Mouse (Mus musculus) lung, postnatal 0 days (tissue): ENCODE data around the gene Fchsd2. TPM values are rescaled to one million over a fixed set of nuclear protein-coding genes. Genes with fewer than 3 reads are reported as not detected.

ENCODE experiments used
- ATAC-seq: fragments of 200-750 bp; cut with Nextera tagmentation; 2 replicates; pipeline ENCODE4 v1.8.0; 2017; ENCODE audit warnings: moderate library complexity
- DNase-seq: peaks from one replicate; pipeline ENCODE4 v3.0.0-alpha.2; 2016; ENCODE audit warnings: low spot score
- H3K27ac ChIP-seq: fragments of 300-500 bp; sonication (generic); 2 replicates; pipeline ENCODE4 v1.5.1; 2014; ENCODE audit warnings: antibody characterized with exemption, mild to moderate bottlenecking, low read length, mixed read lengths
- H3K27me3 ChIP-seq: fragments of 300-500 bp; sonication (generic); replicated peaks from 2 replicates; pipeline ENCODE4 v1.6.1; 2014; ENCODE audit warnings: low read length, mixed read lengths; ENCODE audit not compliant: insufficient read depth
- H3K36me3 ChIP-seq: fragments of 300-500 bp; sonication (generic); 2 replicates; pipeline ENCODE4 v1.6.1; 2014; ENCODE audit warnings: low read length, mixed read lengths; ENCODE audit not compliant: insufficient read depth
- H3K4me1 ChIP-seq: fragments of 300-500 bp; sonication (generic); 2 replicates; pipeline ENCODE4 v1.6.1; 2014; ENCODE audit warnings: antibody characterized with exemption, low read depth, low read length, mixed read lengths; ENCODE audit not compliant: insufficient read depth
- H3K4me2 ChIP-seq: fragments of 300-500 bp; sonication (generic); replicated peaks from 2 replicates; pipeline ENCODE4 v1.6.1; 2014; ENCODE audit warnings: low read depth, mild to moderate bottlenecking, low read length, moderate library complexity, mixed read lengths
- H3K4me3 ChIP-seq: fragments of 300-500 bp; sonication (generic); 2 replicates; pipeline ENCODE4 v1.5.1; 2014; ENCODE audit warnings: low read depth, low read length
- H3K9ac ChIP-seq: fragments of 300-500 bp; sonication (generic); replicated peaks from 2 replicates; pipeline ENCODE4 v1.6.1; 2014; ENCODE audit warnings: low read depth, mild to moderate bottlenecking
- H3K9me3 ChIP-seq: fragments of 300-500 bp; sonication (generic); 2 replicates; pipeline ENCODE4 v1.6.1; 2016; ENCODE audit warnings: low read length, mixed read lengths
- CTCF ChIP-seq: IDR thresholded peaks from 2 replicates; pipeline ENCODE4 v1.5.1; 2016; ENCODE audit warnings: antibody characterized with exemption, mild to moderate bottlenecking
- EP300 ChIP-seq: IDR thresholded peaks from 2 replicates; pipeline ENCODE4 v1.6.1; 2016; ENCODE audit warnings: antibody characterized with exemption, mild to moderate bottlenecking, control low read depth
- WGBS: fragments of 180-500 bp; shearing (Covaris S2); extraction: QIAGEN DNeasy Blood & Tissue Kit; methylation state at CpG from one replicate; pipeline ENCODE4 v1.1.7; 2014; 5-methylcytosine and 5-hydroxymethylcytosine counted together
- polyA plus RNA-seq: library from polyadenylated mRNA; unstranded; fragments of >200 nt; fragmentation: Nextera tagmentation; extraction: Ambion mirVana; gene quantifications from 2 replicates; pipeline ENCODE4 v1.2.1, GENCODE M21; 2015

The Fchsd2 gene
- polyA plus RNA-seq, 1 experiment from 2014 or later = 16.0 TPM

- DNase-seq = no peak
- no peaks in the 10 kb centered on the region for H3K9me3 ChIP-seq
- no peak overlapping the region for H3K27ac ChIP-seq
- no peak overlapping the region for H3K9ac ChIP-seq
- no peak overlapping the region for H3K4me2 ChIP-seq
- H3K27me3 ChIP-seq = no peaks in the 10 kb centered on the region
- TF ChIP-seq EP300 (no peak), CTCF (no peak)
- WGBS = 75% methylated on average over 1 of the region's 1 CpGs
- no peak overlapping the region for H3K4me3 ChIP-seq
- no peaks in the 10 kb centered on the region for H3K36me3 ChIP-seq
- ATAC-seq = no peak
- 0 out of 2 replicates have a peak, but pooled peaks cover 7% of the 10 kb centered on the region for H3K4me1 ChIP-seq
These were observed 202.8 kb downstream of the Fchsd2 start for GRCm38 (mm10) chr7:101295438-101295837.

DNA sequence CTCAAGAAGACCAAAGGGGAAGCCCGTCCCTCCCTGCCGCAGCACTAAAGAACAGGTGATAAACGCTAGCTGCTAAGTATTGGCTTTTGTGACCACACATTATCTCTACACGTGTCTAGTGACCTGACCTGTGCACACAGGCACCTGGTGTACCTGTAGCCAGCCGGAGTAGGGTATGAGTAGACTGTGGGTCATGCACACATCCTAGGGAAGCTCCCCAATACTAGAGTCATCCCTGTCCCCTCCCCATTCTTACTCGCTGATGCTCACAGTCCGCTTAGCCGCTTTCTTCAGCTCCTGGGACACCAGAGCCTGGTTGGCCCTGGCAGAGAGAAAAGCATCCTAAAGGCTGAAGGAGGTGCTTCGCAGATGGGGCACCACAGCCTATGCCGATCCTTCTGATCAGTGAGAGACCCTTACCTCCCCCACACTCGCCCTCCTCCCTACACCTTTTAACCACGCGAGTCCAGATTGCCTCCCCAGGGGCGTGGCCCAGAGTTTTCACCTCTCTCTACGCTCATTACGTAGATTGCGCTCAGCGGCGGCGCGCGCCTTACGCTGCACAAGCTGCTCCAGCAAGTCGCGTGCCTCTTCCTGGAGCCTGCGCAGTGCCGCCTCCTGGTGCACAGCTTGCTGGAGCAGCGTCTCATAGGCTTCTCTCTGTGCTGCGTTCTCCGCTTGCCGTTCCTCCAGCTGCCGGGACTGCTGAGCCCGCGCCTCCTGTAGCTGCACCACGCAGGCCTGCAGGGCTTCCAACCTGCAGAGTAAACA, 203.8 kb downstream of the Fchsd2 start:
- WGBS = 14% methylated on average over 35 of the region's 35 CpGs
- Histone ChIP-seq H3K27me3 (no peaks in the 10 kb centered on the region), H3K4me1 (0 out of 2 replicates have a peak, but pooled peaks cover 7% of the 10 kb centered on the region), H3K36me3 (no peaks in the 10 kb centered on the region), H3K4me3 (peak overlapping the region; percentile 17; the same call in 1 of the 2 replicates), H3K9me3 (no peaks in the 10 kb centered on the region), H3K9ac (no peak overlapping the region), H3K27ac (no peak overlapping the region), H3K4me2 (peak overlapping the region; percentile 48)
- ATAC-seq (peak; percentile 79), DNase-seq (peak; percentile 86)
- no peak for TF ChIP-seq EP300
- TF ChIP-seq CTCF = peak; percentile 67

DNA sequence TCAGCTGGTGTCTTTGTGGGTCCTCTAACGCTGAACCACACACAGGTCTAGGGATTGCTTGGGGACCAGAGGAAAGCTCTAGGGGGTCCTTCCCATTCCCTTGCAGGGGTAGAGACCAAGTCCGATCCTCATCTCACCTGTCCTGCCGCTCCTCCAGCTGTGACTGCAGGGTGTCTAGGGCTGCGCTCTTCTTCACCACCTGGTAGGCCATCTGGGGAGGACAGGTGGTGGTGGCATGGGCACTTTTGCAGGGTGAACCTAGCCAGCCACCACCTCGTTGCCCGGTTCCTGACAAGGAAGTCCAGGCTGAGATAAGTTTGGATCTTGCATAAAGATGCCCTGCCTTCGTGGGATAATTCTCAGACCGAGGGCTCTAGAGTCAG, 204.4 kb downstream of the Fchsd2 start:
- Histone ChIP-seq H3K4me3 (no peak overlapping the region), H3K36me3 (no peaks in the 10 kb centered on the region), H3K4me2 (peak overlapping the region; percentile 48), H3K9ac (no peak overlapping the region), H3K27me3 (no peaks in the 10 kb centered on the region), H3K27ac (no peak overlapping the region), H3K4me1 (0 out of 2 replicates have a peak, but pooled peaks cover 7% of the 10 kb centered on the region), H3K9me3 (no peaks in the 10 kb centered on the region)
- no peak for DNase-seq
- ATAC-seq = no peak
- TF ChIP-seq EP300 (no peak), CTCF (no peak)
- 24% methylated on average over 8 of the region's 8 CpGs for WGBS

DNA sequence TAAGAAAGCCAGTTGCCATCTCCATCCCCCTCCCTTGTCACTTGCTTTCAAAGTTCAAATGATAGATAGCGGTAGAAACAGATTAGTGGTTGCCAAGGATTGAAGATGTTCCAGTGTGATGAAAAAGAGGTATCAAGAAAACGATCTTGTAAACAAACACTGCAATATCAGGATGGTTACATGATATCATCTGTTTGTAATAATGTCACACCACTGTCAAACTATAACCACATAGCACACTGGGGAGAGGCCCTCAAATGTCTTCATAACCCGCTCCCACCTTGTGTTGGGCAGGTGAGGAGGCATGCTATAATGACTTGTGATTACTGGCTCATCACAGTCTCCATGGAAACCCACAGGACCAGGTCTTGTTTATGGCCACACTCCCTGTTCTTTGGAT, 205.7 kb downstream of the Fchsd2 start:
- Histone ChIP-seq H3K4me1 (0 out of 2 replicates have a peak, but pooled peaks cover 7% of the 10 kb centered on the region), H3K9me3 (no peaks in the 10 kb centered on the region), H3K36me3 (no peaks in the 10 kb centered on the region), H3K4me3 (no peak overlapping the region), H3K9ac (no peak overlapping the region), H3K27me3 (no peaks in the 10 kb centered on the region), H3K4me2 (no peak overlapping the region), H3K27ac (no peak overlapping the region)
- ATAC-seq (no peak), DNase-seq (no peak)
- TF ChIP-seq EP300 = no peak
- TF ChIP-seq CTCF = no peak
- WGBS = 77% methylated on average over 3 of the region's 3 CpGs

DNA sequence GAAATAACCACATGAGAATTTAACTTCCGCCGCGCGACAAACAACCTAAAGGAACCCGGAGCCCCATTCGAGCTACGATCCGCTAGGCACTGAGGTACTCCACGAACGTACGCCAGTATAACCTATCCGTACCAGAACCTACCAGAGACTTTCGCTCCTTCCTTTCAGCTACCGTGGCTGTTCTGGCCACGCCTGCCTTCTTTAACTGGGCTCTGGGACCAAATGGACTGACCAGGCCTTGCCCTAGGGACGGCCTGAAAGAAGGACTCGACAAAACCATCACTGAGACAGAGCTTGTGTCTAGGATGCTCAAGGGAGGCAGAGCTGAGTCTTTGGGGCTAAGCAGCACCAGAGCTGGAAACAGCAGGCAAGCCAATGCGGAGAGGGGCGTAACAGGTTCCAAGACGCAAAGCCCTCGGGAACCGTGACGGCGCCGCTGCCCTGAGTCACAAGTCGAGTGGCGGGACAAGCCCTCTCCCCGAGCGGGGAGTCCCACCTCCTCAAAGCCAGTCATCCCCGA, 208.8 kb downstream of the Fchsd2 start:
- Histone ChIP-seq H3K9ac (peak overlapping the region; percentile 37), H3K27me3 (no peaks in the 10 kb centered on the region), H3K9me3 (no peaks in the 10 kb centered on the region), H3K36me3 (no peaks in the 10 kb centered on the region), H3K27ac (peak overlapping the region; percentile 73), H3K4me3 (peak overlapping the region; percentile 51), H3K4me2 (peak overlapping the region; percentile 76), H3K4me1 (0 out of 2 replicates have a peak, but pooled peaks cover 6% of the 10 kb centered on the region)
- ATAC-seq (peak; percentile 67), DNase-seq (peak; percentile 86)
- TF ChIP-seq EP300 (no peak), CTCF (no peak)
- WGBS = 5% methylated on average over 30 of the region's 30 CpGs

DNA sequence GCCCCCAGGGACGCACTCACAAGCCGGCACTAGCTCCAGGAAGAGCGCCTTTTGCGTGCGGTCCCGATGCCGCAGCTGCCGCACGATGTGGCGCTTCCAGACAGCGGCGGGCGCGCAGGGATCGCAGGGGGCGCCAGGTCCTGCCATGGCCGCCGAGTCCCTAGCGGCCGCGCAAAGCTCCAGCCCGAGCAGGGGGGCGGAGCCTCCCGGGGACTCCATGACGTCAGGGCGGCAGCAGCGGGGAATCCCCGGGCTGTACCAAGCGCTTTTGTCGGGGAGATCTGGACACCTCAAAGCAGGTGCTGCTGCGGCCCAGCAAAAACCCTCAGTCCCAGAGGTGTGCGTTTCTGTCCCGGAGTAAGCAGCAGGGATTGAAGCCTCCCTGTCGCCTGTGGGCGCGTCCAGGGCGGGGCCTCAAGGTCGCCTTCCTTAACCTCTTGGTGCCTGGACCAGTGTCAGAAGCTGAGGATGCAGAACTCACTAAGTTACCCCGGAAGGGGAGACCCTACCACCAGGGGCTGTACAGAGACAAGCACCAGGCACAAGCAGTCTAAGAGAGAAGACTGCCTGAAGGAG, 209.3 kb downstream of the Fchsd2 start, which contains the start of gene Atg16l2:
TSS of gene Atg16l2 (minus strand) at position 371 of the 576 bp plus-strand sequence.
- Histone ChIP-seq H3K4me1 (0 out of 2 replicates have a peak, but pooled peaks cover under 1% of the 10 kb centered on the region), H3K27ac (peak within 1 kb of the TSS; percentile 73), H3K27me3 (no peaks in the 10 kb centered on the region), H3K9me3 (no peaks in the 10 kb centered on the region), H3K4me2 (peak within 1 kb of the TSS; percentile 76), H3K36me3 (no peaks in the 10 kb centered on the region), H3K9ac (peak within 1 kb of the TSS; percentile 37), H3K4me3 (peak within 1 kb of the TSS; percentile 51)
- WGBS = under 1% methylated on average over 37 of the region's 39 CpGs
- no peak for TF ChIP-seq EP300
- TF ChIP-seq CTCF = peak; percentile 72
- DNase-seq (peak; percentile 97), ATAC-seq (peak; percentile 95)
